Mouse (Mus musculus): ENCODE measurements around the gene Aco2. TPM values are rescaled to one million over a fixed set of nuclear protein-coding genes. Genes with fewer than 3 reads are reported as not detected.

Gene Aco2
- polyA plus RNA-seq, 1 experiment from 2014 or later, result 213 TPM

- no peak overlapping the region for H3K27ac ChIP-seq
- no peaks in the 10 kb centered on the region for H3K27me3 ChIP-seq (replicated peaks)
- no peak for ATAC-seq (ENCODE audit: low FRiP score, low read depth)
- H3K9me3 ChIP-seq, result no peaks in the 10 kb centered on the region
- H3K9ac ChIP-seq, result no peak overlapping the region
- H3K4me2 ChIP-seq (replicated peaks), result no peak overlapping the region
- 81% methylated on average over 1 of the region's 1 CpGs for WGBS
- H3K36me3 ChIP-seq, result no peaks in the 10 kb centered on the region
- H3K4me3 ChIP-seq, result no peak overlapping the region
- H3K4me1 ChIP-seq, result peaks cover 35% of the 10 kb centered on the region
Measured at GRCm38 (mm10) chr15:81933986-81934385, 61.9 kb downstream of the Aco2 start.

- H3K9ac ChIP-seq, result peak overlapping the region; percentile 63; the same call in 1 of the 2 replicates
- peak overlapping the region; percentile 67 for H3K4me2 ChIP-seq (replicated peaks)
- 59% methylated on average over 7 of the region's 7 CpGs for WGBS
- H3K4me1 ChIP-seq, result peaks cover 35% of the 10 kb centered on the region
- no peak; the same call in 1 of the 2 replicates for ATAC-seq (ENCODE audit: low FRiP score, low read depth)
- no peaks in the 10 kb centered on the region for H3K36me3 ChIP-seq
- H3K27ac ChIP-seq, result no peak overlapping the region
- no peaks in the 10 kb centered on the region for H3K27me3 ChIP-seq (replicated peaks)
- H3K4me3 ChIP-seq, result peak overlapping the region; percentile 49
- H3K9me3 ChIP-seq, result no peaks in the 10 kb centered on the region
Measured at GRCm38 (mm10) chr15:81935869-81936637, 63.9 kb downstream of the Aco2 start.

GRCm38 (mm10) chr15:81936679-81937078 lies 64.6 kb downstream of the Aco2 start, which contains the start of gene Csdc2:
Csdc2 (plus strand) TSS chr15:81936759.
- ATAC-seq (ENCODE audit: low FRiP score, low read depth), result peak; percentile 61
- peak within 1 kb of the TSS; percentile 49 for H3K4me3 ChIP-seq
- H3K4me1 ChIP-seq, result peaks cover 35% of the 10 kb centered on the region
- H3K27me3 ChIP-seq (replicated peaks), result no peaks in the 10 kb centered on the region
- peak within 1 kb of the TSS; percentile 67 for H3K4me2 ChIP-seq (replicated peaks)
- no peaks in the 10 kb centered on the region for H3K36me3 ChIP-seq
- peak within 1 kb of the TSS; percentile 66 for H3K27ac ChIP-seq
- H3K9me3 ChIP-seq, result no peaks in the 10 kb centered on the region
- peak within 1 kb of the TSS; percentile 63 for H3K9ac ChIP-seq
- 0% methylated on average over 12 of the region's 12 CpGs for WGBS

GRCm38 (mm10) chr15:81937098-81937972 lies 65.2 kb downstream of the Aco2 start:
- Histone ChIP-seq H3K4me1 (peaks cover 40% of the 10 kb centered on the region), H3K27ac (peak overlapping the region; percentile 66), H3K4me3 (peak overlapping the region; percentile 49), H3K9ac (peak overlapping the region; percentile 63), H3K36me3 (no peaks in the 10 kb centered on the region), H3K4me2 (replicated peaks) (peak overlapping the region; percentile 67), H3K9me3 (no peaks in the 10 kb centered on the region), H3K27me3 (replicated peaks) (no peaks in the 10 kb centered on the region)
- WGBS, result 6% methylated on average over 19 of the region's 19 CpGs
- ATAC-seq (ENCODE audit: low FRiP score, low read depth), result peak; percentile 35

GRCm38 (mm10) chr15:81938246-81938645 lies 66.1 kb downstream of the Aco2 start:
- H3K9me3 ChIP-seq, result no peaks in the 10 kb centered on the region
- no peaks in the 10 kb centered on the region for H3K27me3 ChIP-seq (replicated peaks)
- peaks cover 42% of the 10 kb centered on the region for H3K4me1 ChIP-seq
- H3K36me3 ChIP-seq, result no peaks in the 10 kb centered on the region
- peak overlapping the region; percentile 63; the same call in 1 of the 2 replicates for H3K9ac ChIP-seq
- no peak for ATAC-seq (ENCODE audit: low FRiP score, low read depth)
- WGBS, result 29% methylated on average over 2 of the region's 2 CpGs
- H3K27ac ChIP-seq, result 0 out of 2 replicates have a peak overlapping the region, but pooled peaks have one; percentile 34
- peak overlapping the region; percentile 49; the same call in 1 of the 2 replicates for H3K4me3 ChIP-seq
- peak overlapping the region; percentile 67 for H3K4me2 ChIP-seq (replicated peaks)

- ATAC-seq (ENCODE audit: low FRiP score, low read depth), result no peak
- H3K9ac ChIP-seq, result no peak overlapping the region
- no peaks in the 10 kb centered on the region for H3K9me3 ChIP-seq
- no peak overlapping the region for H3K4me2 ChIP-seq (replicated peaks)
- H3K36me3 ChIP-seq, result no peaks in the 10 kb centered on the region
- no peak overlapping the region for H3K4me3 ChIP-seq
- no peak overlapping the region for H3K27ac ChIP-seq
- peaks cover 44% of the 10 kb centered on the region for H3K4me1 ChIP-seq
- no peaks in the 10 kb centered on the region for H3K27me3 ChIP-seq (replicated peaks)
- WGBS, result 89% methylated on average over 10 of the region's 10 CpGs
Measured at GRCm38 (mm10) chr15:81939157-81939715, 67.1 kb downstream of the Aco2 start.

- WGBS, result 92% methylated on average over 4 of the region's 4 CpGs
- H3K4me3 ChIP-seq, result no peak overlapping the region
Measured at GRCm38 (mm10) chr15:81939774-81940173, 67.7 kb downstream of the Aco2 start.

GRCm38 (mm10) chr15:81940219-81940618 lies 68.1 kb downstream of the Aco2 start:
- Histone ChIP-seq H3K4me1 (peaks cover 44% of the 10 kb centered on the region), H3K4me2 (replicated peaks) (no peak overlapping the region), H3K36me3 (no peaks in the 10 kb centered on the region), H3K9ac (no peak overlapping the region), H3K27me3 (replicated peaks) (no peaks in the 10 kb centered on the region), H3K4me3 (no peak overlapping the region), H3K27ac (no peak overlapping the region), H3K9me3 (no peaks in the 10 kb centered on the region)
- ATAC-seq (ENCODE audit: low FRiP score, low read depth), result no peak
- WGBS, result 89% methylated on average over 5 of the region's 5 CpGs

More at GRCm38 (mm10) chr15:81939774-81940173, 67.7 kb downstream of the Aco2 start:
- Histone ChIP-seq H3K4me2 (replicated peaks) (no peak overlapping the region), H3K9ac (no peak overlapping the region), H3K27me3 (replicated peaks) (no peaks in the 10 kb centered on the region), H3K4me1 (peaks cover 44% of the 10 kb centered on the region), H3K9me3 (no peaks in the 10 kb centered on the region), H3K27ac (no peak overlapping the region), H3K36me3 (no peaks in the 10 kb centered on the region)
- no peak for ATAC-seq (ENCODE audit: low FRiP score, low read depth)

- H3K27ac ChIP-seq, result no peak overlapping the region
- WGBS, result 99% methylated on average over 2 of the region's 2 CpGs
- H3K4me3 ChIP-seq, result no peak overlapping the region
- H3K9me3 ChIP-seq, result no peaks in the 10 kb centered on the region
- H3K27me3 ChIP-seq (replicated peaks), result no peaks in the 10 kb centered on the region
- H3K4me2 ChIP-seq (replicated peaks), result no peak overlapping the region
- H3K4me1 ChIP-seq, result peaks cover 43% of the 10 kb centered on the region
- no peak overlapping the region for H3K9ac ChIP-seq
- ATAC-seq (ENCODE audit: low FRiP score, low read depth), result no peak
- no peaks in the 10 kb centered on the region for H3K36me3 ChIP-seq
Measured at GRCm38 (mm10) chr15:81941010-81941409, 68.9 kb downstream of the Aco2 start.

- Histone ChIP-seq H3K4me2 (replicated peaks) (peak overlapping the region; percentile 34), H3K36me3 (peaks cover 13% of the 10 kb centered on the region), H3K9me3 (no peaks in the 10 kb centered on the region), H3K9ac (peak overlapping the region; percentile 26; the same call in 1 of the 2 replicates), H3K4me1 (peaks cover 22% of the 10 kb centered on the region), H3K27me3 (replicated peaks) (no peaks in the 10 kb centered on the region), H3K27ac (peak overlapping the region; percentile 20; the same call in 1 of the 2 replicates), H3K4me3 (no peak overlapping the region)
- WGBS, result 7% methylated on average over 9 of the region's 9 CpGs
- peak; percentile 71 for ATAC-seq (ENCODE audit: low FRiP score, low read depth)
Measured at GRCm38 (mm10) chr15:81943176-81943749, 71.2 kb downstream of the Aco2 start.

- H3K36me3 ChIP-seq, result peaks cover 53% of the 10 kb centered on the region
- ATAC-seq (ENCODE audit: low FRiP score, low read depth), result no peak
- 88% methylated on average over 10 of the region's 10 CpGs for WGBS
Measured at GRCm38 (mm10) chr15:81949076-81949475, 77.0 kb downstream of the Aco2 start.

More at GRCm38 (mm10) chr15:81949076-81949475, 77.0 kb downstream of the Aco2 start:
- H3K27me3 ChIP-seq (replicated peaks), result no peaks in the 10 kb centered on the region
- H3K4me1 ChIP-seq, result no peaks in the 10 kb centered on the region
- no peak overlapping the region for H3K9ac ChIP-seq
- no peak overlapping the region for H3K4me2 ChIP-seq (replicated peaks)
- no peaks in the 10 kb centered on the region for H3K9me3 ChIP-seq
- H3K27ac ChIP-seq, result no peak overlapping the region
- H3K4me3 ChIP-seq, result no peak overlapping the region
